Mouse (Mus musculus) stomach, embryonic 16.5 days (tissue): ENCODE data around the gene Me3. TPM values are rescaled to one million over a fixed set of nuclear protein-coding genes. Genes with fewer than 3 reads are reported as not detected.

Source experiments
- ATAC-seq: fragments of 200-750 bp; cut with Nextera tagmentation; 2 replicates; pipeline ENCODE4 v1.8.0; 2017; ENCODE audit warnings: moderate number of reproducible peaks, moderate TSS enrichment; ENCODE audit not compliant: insufficient read depth, low FRiP score
- H3K27ac ChIP-seq: fragments of 300-500 bp; sonication (generic); 2 replicates; pipeline ENCODE4 v1.5.1; 2014; ENCODE audit warnings: low read length
- H3K27me3 ChIP-seq: fragments of 300-500 bp; sonication (generic); 2 replicates; pipeline ENCODE4 v1.6.1; 2014; ENCODE audit warnings: low read length, control low read depth, mixed read lengths; ENCODE audit not compliant: control insufficient read depth, insufficient read depth
- H3K36me3 ChIP-seq: fragments of 300-500 bp; sonication (generic); 2 replicates; pipeline ENCODE4 v1.6.1; 2014; ENCODE audit warnings: low read length; ENCODE audit not compliant: control insufficient read depth, insufficient read depth
- H3K4me1 ChIP-seq: fragments of 300-500 bp; sonication (generic); 2 replicates; pipeline ENCODE4 v1.6.1; 2014; ENCODE audit warnings: low read length, control low read depth, mixed read lengths; ENCODE audit not compliant: control insufficient read depth, insufficient read depth
- H3K4me2 ChIP-seq: fragments of 300-500 bp; sonication (generic); 2 replicates; pipeline ENCODE4 v1.6.1; 2014; ENCODE audit warnings: low read depth, low read length, mixed read lengths
- H3K4me3 ChIP-seq: fragments of 300-500 bp; sonication (generic); replicated peaks from 2 replicates; pipeline ENCODE4 v1.5.1; 2014; ENCODE audit warnings: mild to moderate bottlenecking, low read length
- H3K9ac ChIP-seq: fragments of 300-500 bp; sonication (generic); 2 replicates; pipeline ENCODE4 v1.6.1; 2014; ENCODE audit warnings: low read length
- H3K9me3 ChIP-seq: fragments of 300-500 bp; sonication (generic); replicated peaks from 2 replicates; pipeline ENCODE4 v1.6.1; 2016; ENCODE audit warnings: low read length, control low read depth; ENCODE audit not compliant: control insufficient read depth
- WGBS: fragments of 180-500 bp; shearing (Covaris S2); extraction: QIAGEN DNeasy Blood & Tissue Kit; methylation state at CpG from one replicate; pipeline ENCODE4 v1.1.7; 2014; 5-methylcytosine and 5-hydroxymethylcytosine counted together
- polyA plus RNA-seq: library from polyadenylated mRNA; unstranded; fragments of >200 nt; fragmentation: Nextera tagmentation; extraction: Ambion mirVana; gene quantifications from 2 replicates; pipeline ENCODE4 v1.2.1, GENCODE M21; 2015

Gene Me3
- polyA plus RNA-seq, 1 experiment from 2014 or later, result 4.2 TPM

GRCm38 (mm10) chr7:89647864-89648263 lies 15.7 kb downstream of the Me3 start:
- no peak overlapping the region for H3K4me3 ChIP-seq
- no peak overlapping the region for H3K4me2 ChIP-seq
- no peaks in the 10 kb centered on the region for H3K4me1 ChIP-seq
- no peak for ATAC-seq
- no peak overlapping the region for H3K9ac ChIP-seq
- H3K9me3 ChIP-seq, result no peaks in the 10 kb centered on the region
- H3K36me3 ChIP-seq, result no peaks in the 10 kb centered on the region
- H3K27ac ChIP-seq, result no peak overlapping the region
- H3K27me3 ChIP-seq, result no peaks in the 10 kb centered on the region

- 60% methylated on average over 9 of the region's 9 CpGs for WGBS
- Histone ChIP-seq H3K36me3 (no peaks in the 10 kb centered on the region), H3K9me3 (no peaks in the 10 kb centered on the region), H3K4me2 (no peak overlapping the region), H3K27ac (no peak overlapping the region), H3K27me3 (no peaks in the 10 kb centered on the region), H3K4me3 (no peak overlapping the region), H3K9ac (no peak overlapping the region), H3K4me1 (0 out of 2 replicates have a peak, but pooled peaks cover 3% of the 10 kb centered on the region)
- ATAC-seq, result no peak
Observed at GRCm38 (mm10) chr7:89657183-89657582, 25.0 kb downstream of the Me3 start.

GRCm38 (mm10) chr7:89657692-89658212 lies 25.6 kb downstream of the Me3 start:
- H3K27ac ChIP-seq, result no peak overlapping the region
- no peaks in the 10 kb centered on the region for H3K36me3 ChIP-seq
- no peak overlapping the region for H3K4me3 ChIP-seq
- 0 out of 2 replicates have a peak, but pooled peaks cover 3% of the 10 kb centered on the region for H3K4me1 ChIP-seq
- no peak for ATAC-seq
- no peak overlapping the region for H3K4me2 ChIP-seq
- no peak overlapping the region for H3K9ac ChIP-seq
- 59% methylated on average over 7 of the region's 7 CpGs for WGBS
- H3K9me3 ChIP-seq, result no peaks in the 10 kb centered on the region
- no peaks in the 10 kb centered on the region for H3K27me3 ChIP-seq

- no peaks in the 10 kb centered on the region for H3K4me1 ChIP-seq
- no peak for ATAC-seq
- no peak overlapping the region for H3K27ac ChIP-seq
- no peak overlapping the region for H3K9ac ChIP-seq
- H3K27me3 ChIP-seq, result no peaks in the 10 kb centered on the region
- H3K4me2 ChIP-seq, result no peak overlapping the region
- H3K9me3 ChIP-seq, result no peaks in the 10 kb centered on the region
- WGBS, result 68% methylated on average over 5 of the region's 5 CpGs
- no peak overlapping the region for H3K4me3 ChIP-seq
- H3K36me3 ChIP-seq, result no peaks in the 10 kb centered on the region
Observed at GRCm38 (mm10) chr7:89664197-89664596, 32.0 kb downstream of the Me3 start.

GRCm38 (mm10) chr7:89666361-89666760 lies 34.2 kb downstream of the Me3 start:
- H3K4me1 ChIP-seq, result no peaks in the 10 kb centered on the region
- H3K27me3 ChIP-seq, result no peaks in the 10 kb centered on the region
- H3K36me3 ChIP-seq, result no peaks in the 10 kb centered on the region
- H3K4me2 ChIP-seq, result no peak overlapping the region
- H3K9ac ChIP-seq, result no peak overlapping the region
- WGBS, result 76% methylated on average over 3 of the region's 3 CpGs
- H3K4me3 ChIP-seq, result no peak overlapping the region
- no peaks in the 10 kb centered on the region for H3K9me3 ChIP-seq
- ATAC-seq, result no peak
- H3K27ac ChIP-seq, result no peak overlapping the region

GRCm38 (mm10) chr7:89667570-89667969 lies 35.4 kb downstream of the Me3 start:
- Histone ChIP-seq H3K36me3 (no peaks in the 10 kb centered on the region), H3K27ac (no peak overlapping the region), H3K9ac (no peak overlapping the region), H3K9me3 (no peaks in the 10 kb centered on the region), H3K4me2 (no peak overlapping the region), H3K27me3 (no peaks in the 10 kb centered on the region), H3K4me1 (no peaks in the 10 kb centered on the region), H3K4me3 (no peak overlapping the region)
- ATAC-seq, result no peak
- WGBS, result 82% methylated on average over 4 of the region's 4 CpGs

- H3K9ac ChIP-seq, result no peak overlapping the region
- H3K4me1 ChIP-seq, result no peaks in the 10 kb centered on the region
- no peaks in the 10 kb centered on the region for H3K9me3 ChIP-seq
- H3K27me3 ChIP-seq, result no peaks in the 10 kb centered on the region
- no peaks in the 10 kb centered on the region for H3K36me3 ChIP-seq
- no peak for ATAC-seq
- no peak overlapping the region for H3K27ac ChIP-seq
- no peak overlapping the region for H3K4me3 ChIP-seq
- 66% methylated on average over 6 of the region's 6 CpGs for WGBS
- H3K4me2 ChIP-seq, result no peak overlapping the region
Observed at GRCm38 (mm10) chr7:89669461-89669860, 37.3 kb downstream of the Me3 start.

GRCm38 (mm10) chr7:89671104-89671831 lies 39.1 kb downstream of the Me3 start:
- Histone ChIP-seq H3K4me3 (no peak overlapping the region), H3K27ac (no peak overlapping the region), H3K9ac (no peak overlapping the region), H3K4me2 (no peak overlapping the region), H3K4me1 (no peaks in the 10 kb centered on the region), H3K9me3 (no peaks in the 10 kb centered on the region), H3K36me3 (no peaks in the 10 kb centered on the region), H3K27me3 (no peaks in the 10 kb centered on the region)
- ATAC-seq, result no peak
- WGBS, result 75% methylated on average over 6 of the region's 6 CpGs

GRCm38 (mm10) chr7:89676176-89676575 lies 44.0 kb downstream of the Me3 start:
- H3K4me2 ChIP-seq, result no peak overlapping the region
- no peaks in the 10 kb centered on the region for H3K36me3 ChIP-seq
- no peak overlapping the region for H3K9ac ChIP-seq
- no peaks in the 10 kb centered on the region for H3K4me1 ChIP-seq
- H3K4me3 ChIP-seq, result no peak overlapping the region
- H3K27me3 ChIP-seq, result no peaks in the 10 kb centered on the region
- no peak for ATAC-seq
- H3K9me3 ChIP-seq, result no peaks in the 10 kb centered on the region
- no peak overlapping the region for H3K27ac ChIP-seq
